Mouse (Mus musculus) T-helper 1 cell (primary cell): Measurements from ENCODE around the gene Nedd9.

Experiments
- in situ Hi-C: fragments of 300-600 bp; cut with MboI, MseI; formaldehyde crosslinking; loops from one replicate; pipeline ENCODE4 v1.15.1; 2025; ENCODE audit warnings: high pct_unique_total_duplicates

Nedd9 gene

DNA sequence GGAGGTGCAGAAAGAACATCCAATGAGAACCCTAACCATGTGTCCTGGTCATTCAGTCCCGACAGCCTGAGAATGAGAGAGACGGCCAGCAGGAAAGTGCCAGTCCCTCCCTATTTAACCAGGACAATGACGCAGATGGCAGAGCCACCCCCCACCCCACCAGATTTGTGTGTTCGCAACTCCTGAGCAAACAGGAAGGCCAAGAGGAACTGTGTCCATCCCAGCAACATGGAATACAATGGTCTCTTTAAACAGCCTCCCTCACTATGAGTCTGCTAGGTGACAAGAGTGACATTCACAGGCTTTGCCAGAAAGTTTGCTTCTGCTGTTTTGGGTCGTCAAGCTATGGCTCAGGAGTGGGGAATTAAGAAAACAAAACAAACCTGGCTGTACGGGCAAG lies 141.9 kb downstream of the Nedd9 start:
- in situ Hi-C loops, result no loop called here

DNA sequence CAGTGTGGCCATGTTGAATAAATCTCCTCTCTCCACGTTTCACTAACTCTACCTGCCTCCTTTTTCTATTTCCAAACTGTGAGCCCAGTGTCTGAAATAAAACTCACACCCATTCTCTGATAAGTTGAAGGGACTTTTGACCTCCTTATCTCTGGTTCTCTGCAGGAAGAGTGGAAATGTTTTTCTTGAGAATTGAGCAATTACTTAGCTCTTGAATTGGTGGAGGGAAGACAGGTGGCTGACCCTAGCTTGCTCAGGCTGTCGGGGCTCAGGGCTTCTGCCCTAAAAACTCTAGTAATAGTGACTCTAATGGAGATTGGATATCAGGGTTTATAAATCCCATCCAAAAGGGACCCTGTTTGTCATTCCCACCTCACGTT lies 143.3 kb downstream of the Nedd9 start:
- in situ Hi-C loops, result no loop called here

DNA sequence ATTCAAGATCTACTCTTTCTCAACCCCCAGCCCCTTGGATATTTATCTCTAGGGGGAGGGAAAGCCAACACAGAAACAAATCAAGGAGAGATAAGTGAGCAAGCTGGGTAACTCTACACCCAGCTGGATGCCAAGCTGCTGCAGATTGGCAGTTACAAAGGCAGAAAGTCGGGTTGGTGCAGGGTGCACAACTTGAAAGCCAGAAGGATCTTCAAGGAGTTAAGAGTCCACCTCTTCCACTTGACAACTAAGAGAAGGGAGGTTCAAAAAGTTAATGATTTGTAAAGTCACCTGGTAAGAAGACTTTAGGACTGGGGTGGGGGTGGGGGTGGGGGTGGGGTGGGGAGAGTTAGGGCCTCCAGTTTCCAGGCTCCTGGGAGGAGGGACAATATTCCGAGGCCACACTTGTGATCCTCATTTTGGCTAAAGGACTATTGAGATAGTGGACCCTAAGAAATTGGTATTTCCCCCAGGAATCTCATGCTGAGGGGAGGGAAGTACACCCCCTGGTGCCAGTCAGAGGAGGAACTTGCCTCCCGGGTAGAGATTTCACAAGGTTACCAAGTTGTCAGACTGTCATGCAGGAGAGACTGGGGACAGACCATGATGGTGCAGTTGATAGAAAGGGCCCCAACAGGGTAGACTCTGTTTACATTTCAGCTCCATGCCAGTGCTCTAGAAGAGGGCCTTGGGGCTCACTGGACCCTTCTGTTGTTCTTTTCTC lies 143.8 kb downstream of the Nedd9 start:
- in situ Hi-C loops, result no loop called here

DNA sequence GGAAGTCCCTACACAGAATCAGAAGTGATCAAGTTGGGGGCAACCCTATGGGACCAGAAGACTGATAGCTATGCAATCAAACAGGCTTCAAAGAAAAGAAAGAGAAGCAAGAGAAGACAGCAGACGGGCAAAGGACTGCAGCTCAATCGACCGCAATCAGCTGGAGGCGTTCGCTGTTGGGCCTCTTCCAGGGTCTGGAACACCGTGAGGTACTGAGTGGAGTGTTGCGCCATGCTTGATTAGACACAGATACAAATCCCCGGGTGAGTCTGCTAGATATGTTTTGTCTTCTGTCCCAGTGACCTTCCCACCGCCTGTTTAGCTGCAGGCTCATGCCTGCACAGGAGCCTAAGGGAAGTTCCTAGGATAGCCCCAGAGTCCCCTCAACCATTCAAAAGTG lies 145.7 kb downstream of the Nedd9 start:
- in situ Hi-C loops, result no loop called here

DNA sequence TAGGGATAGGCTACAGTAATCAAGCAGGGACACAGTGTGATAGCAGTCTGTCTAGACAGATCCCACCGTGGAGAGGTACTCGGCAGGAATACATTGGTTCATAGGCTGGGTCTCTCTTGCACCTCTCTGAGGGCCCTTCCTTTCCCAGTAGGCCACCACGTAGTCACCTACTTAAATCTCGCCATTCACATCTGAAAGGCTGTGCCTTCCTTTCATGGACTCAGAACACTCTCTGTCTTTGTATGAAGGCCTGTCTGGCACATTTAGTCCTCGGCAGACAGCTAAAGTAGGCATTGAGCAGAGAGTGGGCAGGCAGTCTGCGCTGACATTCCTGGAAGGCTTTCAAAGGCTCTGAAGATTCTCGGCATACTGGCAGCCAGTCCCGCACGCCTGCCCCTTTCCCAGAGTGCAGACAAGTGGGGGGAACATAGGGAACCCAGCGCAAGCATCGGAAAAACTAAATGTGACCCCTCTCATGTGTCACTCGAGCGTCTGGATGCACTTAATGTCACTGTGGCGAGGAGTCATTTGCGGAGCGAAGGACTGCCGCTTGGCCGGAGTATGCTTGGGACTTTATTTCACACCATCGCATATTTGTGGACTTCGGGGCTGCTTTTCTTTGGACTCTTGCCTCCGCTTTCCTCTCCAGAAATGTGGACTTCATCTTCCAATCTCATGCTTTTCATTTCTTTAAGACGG lies 147.4 kb downstream of the Nedd9 start:
- in situ Hi-C loops, result no loop called here

DNA sequence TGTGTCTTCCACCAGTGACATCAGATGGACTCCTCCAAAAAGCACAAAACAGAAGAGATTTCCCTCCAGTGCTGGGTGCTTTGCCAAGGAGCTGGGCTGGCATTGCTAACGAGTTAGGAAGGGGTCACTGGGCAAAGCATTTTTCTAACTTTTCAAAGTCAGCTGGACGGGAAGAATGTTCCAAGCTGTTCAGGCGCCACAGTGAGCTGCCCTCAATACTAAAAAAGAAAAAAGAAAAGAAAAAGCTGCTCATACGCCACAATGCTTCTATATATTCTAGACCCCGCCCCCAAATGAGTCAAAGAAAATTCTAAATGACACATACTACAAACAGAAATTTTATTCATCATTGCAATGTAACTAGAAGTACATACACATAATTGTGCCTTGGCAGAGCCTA lies 148.0 kb downstream of the Nedd9 start:
- in situ Hi-C loops, result no loop called here

DNA sequence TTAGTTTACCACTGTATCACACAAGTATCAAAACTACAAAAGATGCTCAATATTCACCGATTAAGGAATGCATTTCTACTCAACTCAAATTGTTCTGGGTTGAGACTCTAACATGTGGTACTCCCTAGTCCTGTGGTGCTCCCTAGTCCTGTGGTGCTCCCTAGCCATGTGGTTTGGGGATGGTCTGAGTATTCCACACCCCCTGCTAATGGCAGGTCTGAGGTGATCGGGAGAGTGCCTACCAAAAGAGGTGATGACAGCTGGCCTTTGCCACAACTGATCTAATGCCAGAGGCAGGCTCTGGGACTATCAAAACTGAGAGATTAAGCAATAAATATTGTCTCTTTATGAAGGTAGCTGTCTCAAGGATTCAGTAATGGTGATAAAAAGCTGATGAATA lies 149.8 kb downstream of the Nedd9 start:
- in situ Hi-C loops, result no loop called here

DNA sequence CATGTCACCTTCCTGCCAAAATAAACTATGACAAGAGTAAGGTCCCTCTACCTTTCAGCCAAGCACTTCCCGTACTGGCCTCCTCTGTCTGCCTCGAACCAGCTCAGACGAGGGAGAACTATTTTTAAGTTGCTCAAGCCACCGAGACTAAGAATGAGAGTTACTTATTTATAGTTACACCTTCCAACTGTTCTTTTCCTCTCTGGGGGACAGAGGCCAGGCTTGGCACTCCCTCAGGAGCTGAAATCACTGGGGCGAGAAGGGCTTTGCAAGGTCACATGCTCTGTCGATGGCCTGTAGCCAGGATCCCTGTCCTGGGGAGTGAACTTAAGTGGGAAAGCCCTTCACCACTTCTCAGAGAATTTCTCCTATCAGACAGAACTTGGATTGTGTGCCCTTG lies 150.9 kb downstream of the Nedd9 start:
- in situ Hi-C loops, result no loop called here

DNA sequence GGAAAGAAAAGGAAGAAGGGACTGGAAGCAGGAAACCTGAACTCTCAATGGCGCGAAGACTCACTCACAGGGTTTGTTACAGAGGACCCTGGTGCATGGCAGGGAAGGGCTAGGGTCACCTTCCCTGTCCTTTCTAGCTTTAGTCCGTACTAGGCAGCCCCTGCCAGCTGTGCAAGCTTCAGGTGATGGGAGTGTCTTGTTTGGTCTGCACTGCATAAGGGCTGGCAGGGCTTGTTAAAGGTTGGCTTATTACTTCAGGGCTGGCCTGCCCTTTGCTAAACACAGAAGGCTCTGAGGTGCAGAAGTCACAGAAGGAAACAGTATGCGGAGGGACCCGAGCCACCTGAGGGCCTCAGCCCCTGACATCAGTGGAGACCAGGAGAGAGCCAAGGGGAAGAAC lies 151.4 kb downstream of the Nedd9 start:
- in situ Hi-C loops, result no loop called here

DNA sequence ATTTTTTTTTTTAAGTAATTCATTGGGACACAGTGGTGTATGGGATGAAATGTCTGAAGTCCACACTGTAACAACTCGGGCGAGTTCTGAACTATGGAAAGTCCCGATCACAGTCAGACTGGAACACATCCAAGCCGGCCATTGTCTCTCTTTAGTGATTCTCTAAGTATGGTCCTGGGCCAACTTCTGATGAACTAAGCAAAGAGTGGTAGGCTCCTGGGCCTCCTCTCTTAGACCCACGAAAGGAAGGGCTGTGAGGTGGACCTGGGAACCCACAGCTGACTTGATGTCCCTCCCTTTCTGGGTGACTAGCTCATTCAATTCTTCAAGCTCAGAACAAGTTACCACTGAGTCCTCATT lies 152.5 kb downstream of the Nedd9 start:
- in situ Hi-C loops, result no loop called here

DNA sequence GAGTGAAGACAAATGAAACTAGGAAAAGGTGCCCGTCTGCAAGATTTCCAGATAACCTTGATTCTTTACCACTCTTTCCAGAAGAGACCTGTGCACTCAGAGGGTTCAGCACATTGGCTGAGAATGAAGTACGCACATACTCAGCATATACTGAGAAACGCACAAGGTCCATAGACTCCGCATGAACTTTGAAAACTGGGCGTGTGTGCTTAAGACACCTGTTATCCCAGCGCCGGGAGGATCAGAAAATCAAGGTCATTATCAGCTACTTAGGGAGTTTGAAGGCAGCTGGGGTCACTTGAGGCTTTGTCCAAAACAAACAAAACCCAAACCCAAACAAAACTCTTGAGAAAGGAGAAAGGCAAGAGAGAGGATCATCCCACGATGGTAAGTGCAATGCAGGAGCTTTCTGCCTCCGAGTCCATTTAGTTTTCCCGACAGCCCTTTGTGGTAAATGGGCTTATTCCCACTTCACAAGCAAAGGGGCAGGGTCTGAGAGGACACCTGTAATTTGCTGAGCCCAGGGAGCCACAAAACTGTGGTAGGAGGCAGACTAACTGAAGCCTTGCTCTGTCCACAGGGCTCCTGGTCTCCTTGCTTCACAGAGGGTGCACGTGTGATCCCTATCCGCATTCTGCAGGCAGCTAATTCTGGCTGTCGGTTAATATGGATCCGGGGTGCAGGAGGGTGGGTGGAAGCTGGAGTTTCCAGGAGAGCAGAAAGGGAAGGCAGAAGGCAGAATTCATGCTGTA lies 153.1 kb downstream of the Nedd9 start:
- in situ Hi-C loops, result no loop called here

DNA sequence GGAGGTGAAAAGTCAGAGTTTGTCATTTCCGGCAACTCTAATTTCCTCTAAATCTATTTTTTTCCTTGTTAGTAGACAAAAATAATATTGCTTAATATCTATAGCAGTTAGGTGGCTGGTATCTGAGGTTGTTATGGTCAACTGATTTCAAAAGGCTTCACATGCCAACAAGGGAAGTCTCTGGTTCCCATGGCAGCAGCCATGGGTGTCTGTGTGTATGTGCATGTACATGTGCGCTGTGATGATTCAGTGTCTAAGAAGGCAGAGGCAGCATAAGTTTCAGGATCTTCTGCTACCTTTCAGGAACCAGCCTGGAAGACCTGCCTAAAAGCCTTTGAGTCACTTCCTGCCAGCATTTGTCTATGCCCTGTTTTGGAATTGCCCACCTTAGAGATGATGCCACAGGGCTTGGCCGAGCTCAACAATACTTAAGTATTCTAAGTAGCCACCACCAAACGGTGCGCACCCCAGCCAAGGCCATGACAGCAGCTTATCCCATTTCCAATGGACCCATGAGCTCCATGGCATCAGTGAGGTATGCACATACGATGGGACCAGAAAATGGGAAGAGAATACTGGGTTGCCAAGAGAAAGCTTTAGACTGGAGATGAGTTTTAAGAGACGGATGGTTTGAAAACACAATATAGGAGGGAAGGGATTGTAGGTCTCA lies 155.4 kb downstream of the Nedd9 start:
- in situ Hi-C loops, result no loop called here

DNA sequence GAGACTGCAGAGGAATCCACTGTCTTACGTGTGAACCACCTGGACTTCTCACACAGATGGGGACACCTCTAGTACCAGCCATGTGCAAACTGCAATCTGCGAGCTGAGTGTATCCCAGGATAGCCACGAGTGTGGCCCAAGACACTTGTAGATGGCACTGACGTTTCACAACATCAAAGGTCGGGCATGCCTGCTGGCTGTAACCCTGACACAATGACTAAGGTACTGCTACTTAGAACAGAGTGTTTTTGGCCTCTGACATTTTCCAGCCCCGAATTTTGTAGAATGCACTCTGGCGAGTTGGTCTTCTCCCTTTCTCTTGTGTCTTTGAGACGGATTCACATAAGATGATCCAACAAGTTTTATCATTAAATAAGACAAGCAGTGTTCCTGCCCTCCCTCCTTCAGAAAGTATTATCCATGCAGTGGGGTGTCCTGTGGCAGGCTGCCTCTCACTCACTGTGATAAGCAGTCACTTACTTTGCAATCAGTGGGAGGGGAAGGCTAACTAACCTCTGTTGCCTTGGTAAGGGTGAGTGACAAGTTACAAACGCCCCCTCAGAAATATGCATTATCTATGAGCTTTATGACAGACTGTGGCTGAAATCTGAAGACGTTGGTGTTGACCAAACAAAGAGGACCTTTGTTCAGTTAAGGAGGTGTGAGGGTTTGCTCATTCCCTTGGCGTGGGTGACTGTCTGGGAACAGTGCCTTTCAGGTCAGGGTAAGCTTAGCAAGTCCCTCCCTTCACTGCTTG lies 156.4 kb downstream of the Nedd9 start:
- in situ Hi-C loops, result no loop called here

DNA sequence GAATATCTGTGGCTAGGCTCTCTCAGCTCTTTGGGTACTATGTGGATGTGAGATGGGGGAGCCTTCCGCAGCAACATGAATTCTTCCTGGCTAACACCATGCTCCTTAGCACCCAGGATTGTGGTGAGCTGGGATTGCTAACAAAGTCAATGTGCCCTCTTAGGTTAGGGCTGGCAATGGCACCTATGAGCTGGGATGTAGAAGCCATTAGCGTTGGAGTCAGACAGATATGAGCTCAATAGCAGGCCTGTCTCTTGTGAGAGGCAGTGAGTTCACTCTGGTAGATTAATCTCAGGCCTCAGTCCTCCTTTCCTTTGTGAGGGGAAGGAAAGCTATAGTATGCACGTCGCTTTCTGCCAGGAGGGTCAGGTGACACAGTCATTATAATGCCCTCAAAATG lies 157.1 kb downstream of the Nedd9 start:
- in situ Hi-C loops, result no loop called here

DNA sequence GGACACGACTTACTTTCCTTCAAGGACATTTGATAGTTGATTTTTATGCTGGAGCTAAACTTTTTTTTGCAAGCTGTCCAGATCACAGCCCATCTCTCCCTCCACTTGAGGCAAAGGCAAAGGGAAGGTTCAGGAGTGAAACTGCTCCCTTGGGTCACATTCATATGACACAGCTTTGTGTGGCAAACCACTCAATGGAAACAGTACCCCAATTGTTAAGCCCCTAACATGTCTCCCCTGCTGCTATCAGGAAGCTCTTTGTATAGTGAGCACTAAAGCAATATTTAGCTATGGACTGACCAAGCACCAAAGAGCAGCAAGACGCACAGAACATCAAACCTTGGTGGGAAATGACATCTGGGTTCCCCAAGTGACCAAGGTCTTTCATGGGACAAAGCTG lies 158.7 kb downstream of the Nedd9 start:
- in situ Hi-C loops, result no loop called here

DNA sequence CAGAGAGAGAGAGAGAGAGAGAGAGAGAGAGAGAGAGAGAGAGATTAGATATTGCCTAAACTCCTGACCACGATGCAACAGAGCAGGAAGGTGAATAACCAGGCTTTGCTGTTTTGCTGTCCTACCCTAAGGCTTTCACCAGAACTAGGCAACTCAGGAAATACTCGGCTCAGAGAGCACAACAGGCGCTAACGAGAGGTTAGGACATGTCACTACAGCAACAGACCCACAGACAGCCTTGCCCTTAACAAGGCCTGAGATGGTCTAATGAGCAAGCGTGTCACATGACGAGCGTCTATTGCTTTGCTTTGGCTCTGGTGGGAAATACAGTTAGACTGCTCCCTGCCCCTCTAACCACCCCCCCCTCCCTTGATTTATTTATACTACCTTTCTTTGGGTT lies 159.6 kb downstream of the Nedd9 start:
- in situ Hi-C loops, result no loop called here

DNA sequence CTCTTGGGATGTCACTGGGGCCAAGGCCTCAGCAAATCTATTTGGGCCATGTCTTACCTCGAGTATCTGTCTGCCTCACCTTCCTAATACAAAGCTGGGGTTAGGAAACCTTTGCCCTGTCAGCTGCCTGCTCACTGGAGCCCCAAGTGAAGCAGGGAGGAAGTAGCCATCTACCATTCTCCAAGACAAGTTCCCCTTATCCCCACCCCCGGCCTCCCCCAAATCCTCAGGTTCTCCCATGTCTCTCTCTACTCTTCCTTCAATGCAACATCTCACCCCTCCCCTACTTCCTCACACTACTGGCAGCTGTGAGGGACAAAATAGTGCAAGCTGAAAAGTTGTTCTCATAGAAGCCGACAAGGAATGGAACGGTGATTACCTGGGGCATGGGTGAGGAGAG lies 161.0 kb downstream of the Nedd9 start:
- in situ Hi-C loops, result no loop called here

DNA sequence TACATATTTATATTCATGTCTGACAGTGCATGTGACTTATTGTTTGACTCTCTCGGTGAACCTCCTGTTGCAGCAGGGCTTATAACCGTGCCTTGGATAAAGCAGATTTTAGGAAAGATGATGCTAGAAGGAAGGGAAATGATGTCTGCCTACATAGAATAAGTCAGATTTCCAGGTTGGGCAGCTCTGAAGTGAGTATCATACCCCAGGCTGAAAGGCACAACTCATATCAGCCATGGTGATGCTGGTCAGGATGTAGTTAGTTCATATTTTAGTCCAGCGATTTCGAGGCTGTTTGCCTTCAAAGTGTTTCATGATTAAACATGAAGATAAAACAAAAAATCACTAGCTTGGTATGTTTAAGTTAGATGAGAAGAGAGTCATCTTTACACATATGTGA lies 161.8 kb downstream of the Nedd9 start:
- in situ Hi-C loops, result no loop called here

DNA sequence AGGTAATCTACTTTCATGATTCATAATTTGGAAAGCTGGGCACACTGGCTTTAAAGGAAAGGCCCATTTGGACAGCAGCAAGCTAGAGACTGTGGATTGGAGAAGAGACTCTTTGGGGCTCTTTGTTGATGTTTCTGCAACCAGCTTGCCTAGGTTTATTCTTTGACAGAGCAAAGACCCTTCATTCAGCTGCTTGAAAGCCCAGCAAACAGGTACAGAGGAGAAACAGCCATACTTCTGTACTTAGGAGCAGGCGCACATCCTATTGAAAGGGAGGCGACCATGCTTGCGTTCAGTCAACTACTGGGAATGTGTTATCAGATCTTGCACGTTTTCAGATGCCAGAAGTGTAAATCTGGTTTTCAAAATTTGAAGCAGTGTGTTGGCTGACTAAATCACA lies 162.5 kb downstream of the Nedd9 start:
- in situ Hi-C loops, result no loop called here

DNA sequence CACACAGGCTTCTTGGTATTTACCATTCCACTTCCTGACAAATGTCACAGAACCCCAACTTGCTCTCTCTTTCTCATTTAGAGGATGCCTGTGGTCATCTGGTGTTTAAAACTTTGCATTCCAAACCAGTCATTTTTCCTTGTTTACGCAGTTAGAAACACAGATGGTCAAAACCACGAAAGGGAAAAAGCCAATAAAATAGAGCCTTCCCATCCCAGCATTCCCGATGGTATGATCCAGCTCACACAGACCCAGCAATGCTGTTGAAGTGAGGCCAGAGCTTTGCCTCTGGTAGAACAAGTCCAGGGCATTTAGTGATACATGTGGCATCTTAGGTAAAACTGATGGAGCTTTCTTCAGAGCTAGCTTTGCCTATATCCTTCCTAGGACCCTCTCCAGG lies 165.7 kb downstream of the Nedd9 start:
- in situ Hi-C loops, result no loop called here

DNA sequence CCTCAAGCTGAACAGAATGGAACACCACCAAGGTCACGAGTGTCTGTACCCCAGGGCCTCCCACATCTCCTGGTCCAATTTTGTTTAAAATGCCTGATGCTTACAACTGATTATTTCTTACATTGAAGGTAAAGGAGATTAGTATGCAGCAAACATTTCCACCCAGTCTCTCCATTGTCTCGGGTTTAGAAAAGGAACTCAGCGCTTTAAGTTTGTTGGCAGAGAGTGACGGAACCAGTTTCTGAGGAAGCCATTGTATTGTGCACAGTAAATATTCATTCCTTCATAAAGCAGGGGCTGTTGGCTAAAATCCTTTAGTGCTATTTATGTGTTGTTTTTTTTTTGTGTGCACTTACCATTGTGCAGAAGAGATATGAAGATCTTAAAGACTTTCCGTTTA lies 166.4 kb downstream of the Nedd9 start:
- in situ Hi-C loops, result no loop called here

DNA sequence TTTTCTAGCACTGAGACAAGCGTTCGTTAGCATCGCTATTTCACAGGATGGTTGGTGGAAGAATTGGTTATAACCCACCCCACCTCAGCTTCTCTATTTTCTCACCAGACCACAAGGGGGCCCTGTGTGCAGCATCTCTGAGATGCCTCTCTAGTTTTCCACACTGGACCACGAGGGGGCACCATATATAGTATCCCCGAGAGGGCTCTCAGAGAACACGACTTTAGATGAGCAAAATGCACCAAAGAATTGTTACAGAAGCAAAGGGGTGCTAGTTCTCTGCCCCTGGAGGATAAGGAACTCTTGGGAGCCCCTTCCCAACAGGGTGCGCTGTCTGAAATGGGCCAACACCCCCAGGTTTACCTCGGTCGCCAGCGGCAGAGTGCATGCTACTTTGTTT lies 184.4 kb downstream of the Nedd9 start:
- in situ Hi-C loops, result loop anchor here (5.0 kb wide), 1 partner anchor 265 kb away; no protein-coding TSS in a partner anchor
